Mouse (Mus musculus): ENCODE data around the gene Miox.

The Miox gene

DNA sequence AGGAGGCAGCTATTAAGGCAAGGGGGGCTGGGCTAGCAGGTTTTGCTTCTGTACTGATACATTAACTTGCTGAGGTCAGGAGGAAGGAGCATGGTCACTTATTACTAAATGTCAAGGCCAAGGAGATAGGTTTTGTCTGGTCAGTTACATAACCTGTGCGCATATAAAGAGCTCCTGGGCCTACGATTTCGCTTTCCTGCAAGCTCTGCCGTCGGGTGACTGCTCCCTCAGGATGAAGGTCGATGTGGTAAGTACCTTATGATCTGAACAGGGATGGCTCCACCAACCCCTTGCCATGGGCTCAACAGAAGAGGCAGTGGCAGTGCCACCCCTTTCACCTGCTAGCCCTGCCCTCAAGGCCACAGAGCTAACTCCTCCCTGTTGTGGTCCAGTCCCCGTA is at the start of gene Miox:
Gene Miox (plus strand): TSS at position 128 of the 400 bp plus-strand sequence.
- DNase-seq (ENCODE audit: low read depth), result no peak

DNA sequence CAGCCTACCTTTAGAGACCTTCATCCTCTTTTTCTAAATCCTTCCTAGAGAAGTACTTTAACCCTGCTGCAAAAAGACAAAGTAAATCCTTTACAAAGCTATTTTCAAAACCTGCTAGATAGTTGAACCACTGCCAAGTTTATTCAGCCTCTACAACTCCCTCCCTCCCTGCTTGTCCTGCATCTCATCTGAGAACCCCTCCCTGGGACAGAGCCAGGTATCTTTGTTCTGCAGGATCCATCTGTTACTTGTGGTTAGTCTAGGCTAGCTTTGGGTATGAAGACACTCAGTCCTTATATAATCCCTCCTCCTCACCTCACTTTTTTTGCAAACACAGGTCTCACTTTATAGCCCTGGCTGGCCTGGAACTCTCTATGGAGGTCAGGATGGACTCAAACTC is 49.2 kb upstream of the Miox start:
- DNase-seq (ENCODE audit: low read depth), result no peak

- no peak for DNase-seq (ENCODE audit: low read depth)
Measured at GRCm38 (mm10) chr15:89285478-89285877, 48.7 kb upstream of the Miox start.

GRCm38 (mm10) chr15:89286114-89286513 is 48.1 kb upstream of the Miox start:
- no peak for DNase-seq (ENCODE audit: low read depth)

DNA sequence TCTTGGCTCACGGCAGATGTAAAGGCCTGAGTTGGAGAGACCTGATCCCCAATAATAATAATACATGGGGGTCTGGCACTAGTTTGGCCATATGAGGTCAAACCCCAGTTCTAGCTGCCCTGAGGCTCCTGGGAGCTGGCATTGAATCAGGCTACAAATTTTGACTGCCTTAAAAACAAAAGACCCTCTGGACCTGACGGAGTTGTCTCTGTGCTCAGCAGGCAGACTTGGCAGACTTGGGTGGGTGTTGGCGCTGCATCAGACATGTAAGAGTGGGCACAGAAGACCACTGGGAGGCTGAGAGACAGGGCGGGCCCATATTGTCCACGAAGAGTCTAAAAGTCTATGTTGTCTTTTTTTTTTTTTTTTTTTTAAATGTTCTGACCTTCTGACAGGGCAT is 47.6 kb upstream of the Miox start:
- DNase-seq (ENCODE audit: low read depth), result no peak

GRCm38 (mm10) chr15:89288227-89288767 is 45.9 kb upstream of the Miox start:
- DNase-seq (ENCODE audit: low read depth), result no peak

- no peak for DNase-seq (ENCODE audit: low read depth)
Measured at GRCm38 (mm10) chr15:89289455-89289854, 44.7 kb upstream of the Miox start.

- DNase-seq (ENCODE audit: low read depth), result no peak
Measured at GRCm38 (mm10) chr15:89291521-89291920, 42.7 kb upstream of the Miox start.

GRCm38 (mm10) chr15:89292795-89293194 is 41.4 kb upstream of the Miox start:
- DNase-seq (ENCODE audit: low read depth), result no peak

GRCm38 (mm10) chr15:89293778-89294177 is 40.4 kb upstream of the Miox start:
- DNase-seq (ENCODE audit: low read depth), result no peak

GRCm38 (mm10) chr15:89295580-89296165 is 38.5 kb upstream of the Miox start:
- no peak for DNase-seq (ENCODE audit: low read depth)

DNA sequence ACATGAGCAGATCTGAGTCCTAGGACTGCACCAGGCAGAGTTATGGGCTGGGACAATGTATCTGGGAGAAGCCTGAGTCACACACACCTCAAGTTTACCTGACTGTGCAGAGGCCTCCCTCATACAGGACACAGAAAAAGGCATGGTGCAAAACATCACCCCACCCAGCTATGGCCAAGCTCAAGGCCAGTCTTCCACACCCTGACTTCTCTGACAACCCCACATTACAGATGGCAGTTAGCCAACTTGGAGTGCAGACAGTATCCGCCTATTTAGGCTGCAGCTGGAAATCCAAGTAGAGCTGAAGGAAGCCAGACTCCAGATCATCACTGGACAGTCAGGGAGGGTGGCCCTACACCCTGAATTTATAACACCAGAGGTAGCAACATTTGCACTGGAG is 37.7 kb upstream of the Miox start:
- DNase-seq (ENCODE audit: low read depth), result no peak

- DNase-seq (ENCODE audit: low read depth), result no peak
Measured at GRCm38 (mm10) chr15:89297695-89298094, 36.5 kb upstream of the Miox start.

DNA sequence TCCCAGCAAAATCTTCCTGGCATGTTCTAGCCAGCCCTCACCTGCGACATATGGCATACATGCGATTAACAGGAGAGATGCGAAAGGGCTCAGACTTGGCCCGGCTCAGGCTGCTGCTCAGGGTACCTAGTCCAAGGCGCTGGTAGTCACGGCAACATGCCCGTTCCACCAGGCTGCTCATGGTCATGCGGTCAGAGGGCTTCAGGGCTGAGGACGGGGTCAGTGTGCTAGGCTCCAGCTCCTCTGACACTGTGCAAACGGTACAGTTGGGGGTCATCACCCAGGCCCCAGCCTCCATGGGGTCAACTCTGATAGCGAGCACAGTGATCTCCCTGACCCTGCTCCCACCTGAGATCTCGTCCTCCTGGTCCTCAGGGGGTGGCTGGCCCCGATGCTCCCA is 34.0 kb upstream of the Miox start:
- no peak for DNase-seq (ENCODE audit: low read depth)

GRCm38 (mm10) chr15:89300600-89300999 is 33.6 kb upstream of the Miox start:
- DNase-seq (ENCODE audit: low read depth), result no peak

DNA sequence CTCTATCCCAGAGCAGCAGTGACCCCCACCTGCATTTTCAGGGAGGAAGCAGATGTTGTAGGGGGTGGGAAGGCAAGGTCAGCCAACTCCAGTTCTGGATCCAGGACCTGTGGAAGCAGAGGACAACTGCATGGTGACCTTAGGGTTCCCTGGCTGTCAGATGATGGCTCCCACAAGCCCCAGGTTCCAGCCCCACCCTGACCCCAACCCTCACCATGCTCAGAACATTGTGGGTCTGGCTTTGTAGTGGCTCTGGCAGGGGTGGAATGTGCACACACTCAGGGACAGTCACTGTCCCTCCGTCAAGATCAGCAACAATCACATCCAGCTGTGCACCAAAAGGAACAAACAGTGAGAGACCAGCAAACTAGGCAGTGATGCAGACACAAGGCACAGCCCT is 28.2 kb upstream of the Miox start:
- no peak for DNase-seq (ENCODE audit: low read depth)

- no peak for DNase-seq (ENCODE audit: low read depth)
Measured at GRCm38 (mm10) chr15:89307461-89307860, 26.7 kb upstream of the Miox start.

DNA sequence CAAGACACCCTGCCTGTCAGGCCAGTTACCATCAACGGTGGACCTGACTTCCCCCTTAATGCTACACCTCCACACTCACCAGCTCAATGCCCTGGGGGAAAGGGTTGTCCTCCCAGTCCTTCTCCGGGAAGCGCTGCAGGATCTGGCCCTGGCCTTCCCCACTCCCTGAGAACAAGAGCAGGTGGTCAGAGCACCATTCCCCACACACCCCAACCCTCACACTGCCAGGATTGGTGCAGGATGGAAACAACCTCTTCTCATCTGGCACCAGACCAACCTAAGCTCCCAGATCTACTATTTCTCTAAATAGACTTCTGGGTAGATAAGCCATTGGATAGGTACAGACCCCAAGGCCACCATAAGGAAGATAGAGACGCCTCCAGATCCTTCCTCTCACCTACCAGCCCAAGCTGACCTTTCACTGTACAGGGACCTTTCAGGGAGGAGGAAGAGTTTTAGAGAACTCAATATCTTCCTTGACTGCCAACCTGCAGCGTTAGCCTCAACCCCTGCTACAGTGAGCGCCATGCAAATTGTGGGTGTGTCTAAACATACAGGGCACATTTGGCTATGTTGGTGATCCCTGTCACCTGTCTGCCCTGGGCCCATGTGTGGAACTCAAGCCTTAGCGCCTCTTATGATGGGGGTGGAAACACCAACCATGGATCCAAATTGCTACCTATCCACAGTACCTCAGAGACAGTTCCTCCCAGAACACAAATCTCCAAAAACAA is 25.6 kb upstream of the Miox start:
- DNase-seq (ENCODE audit: low read depth), result no peak

DNA sequence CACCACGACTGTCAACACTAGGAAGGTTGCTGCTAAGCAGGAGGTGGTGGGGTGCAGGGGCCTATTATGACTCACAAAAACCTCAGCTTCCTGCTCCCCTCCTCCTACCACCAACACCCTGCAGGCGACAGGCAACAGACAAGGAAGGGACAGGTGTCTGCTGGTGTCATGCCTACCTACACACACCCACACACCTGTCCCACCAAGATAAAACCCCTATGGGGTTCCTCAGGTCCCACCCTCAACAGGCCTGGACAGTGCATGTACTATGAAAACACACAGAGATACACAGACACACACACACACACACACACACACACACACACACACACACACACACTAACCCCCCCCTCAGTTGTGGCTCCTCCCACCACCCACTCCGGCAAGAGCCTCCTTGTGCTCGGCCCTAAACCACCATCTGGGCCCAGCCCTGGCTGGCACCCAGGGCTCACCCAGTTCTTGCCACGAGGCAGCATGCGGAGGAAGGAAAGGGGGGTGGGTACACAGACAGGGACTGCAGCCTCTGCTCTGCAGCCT is 24.2 kb upstream of the Miox start:
- peak; percentile 37 for DNase-seq (ENCODE audit: low read depth)

DNA sequence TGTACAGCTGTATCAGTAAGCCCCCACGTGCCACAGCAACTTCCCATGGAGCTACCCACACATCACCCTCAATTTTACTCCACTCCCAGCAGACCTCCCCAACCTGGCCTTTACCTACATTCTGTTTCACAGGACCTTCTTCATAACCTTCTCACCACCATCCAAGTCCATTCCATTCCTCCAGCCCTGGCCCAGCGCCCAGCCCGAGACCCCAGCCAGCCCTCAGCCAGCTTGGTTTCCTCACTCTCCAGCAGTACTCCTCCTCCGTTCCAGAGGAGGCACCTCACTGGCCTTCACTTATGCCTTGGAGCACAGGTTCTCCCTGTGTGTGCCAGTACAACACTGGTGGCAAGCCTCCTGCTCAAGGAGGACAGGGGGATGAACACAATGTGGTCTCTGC is 20.8 kb upstream of the Miox start:
- no peak for DNase-seq (ENCODE audit: low read depth)

DNA sequence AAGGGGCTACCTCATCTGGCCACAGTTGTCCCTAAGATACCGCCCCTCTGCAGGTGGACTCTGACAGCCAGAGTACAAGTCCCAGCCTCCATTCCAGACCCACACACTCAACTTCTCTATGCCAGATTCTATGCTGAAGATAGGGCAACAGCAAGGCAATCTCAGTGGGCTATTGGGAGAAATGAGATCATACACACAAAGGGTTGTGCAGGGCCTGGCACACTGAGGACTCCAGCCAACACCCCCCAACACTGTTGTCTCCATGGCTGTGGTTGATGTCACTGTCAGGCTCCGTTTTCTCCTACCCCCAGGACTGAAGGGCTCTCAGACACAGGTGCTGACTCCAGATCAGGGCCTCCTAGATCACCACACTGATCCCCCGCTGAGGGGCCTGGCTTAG is 20.1 kb upstream of the Miox start:
- no peak for DNase-seq (ENCODE audit: low read depth)

DNA sequence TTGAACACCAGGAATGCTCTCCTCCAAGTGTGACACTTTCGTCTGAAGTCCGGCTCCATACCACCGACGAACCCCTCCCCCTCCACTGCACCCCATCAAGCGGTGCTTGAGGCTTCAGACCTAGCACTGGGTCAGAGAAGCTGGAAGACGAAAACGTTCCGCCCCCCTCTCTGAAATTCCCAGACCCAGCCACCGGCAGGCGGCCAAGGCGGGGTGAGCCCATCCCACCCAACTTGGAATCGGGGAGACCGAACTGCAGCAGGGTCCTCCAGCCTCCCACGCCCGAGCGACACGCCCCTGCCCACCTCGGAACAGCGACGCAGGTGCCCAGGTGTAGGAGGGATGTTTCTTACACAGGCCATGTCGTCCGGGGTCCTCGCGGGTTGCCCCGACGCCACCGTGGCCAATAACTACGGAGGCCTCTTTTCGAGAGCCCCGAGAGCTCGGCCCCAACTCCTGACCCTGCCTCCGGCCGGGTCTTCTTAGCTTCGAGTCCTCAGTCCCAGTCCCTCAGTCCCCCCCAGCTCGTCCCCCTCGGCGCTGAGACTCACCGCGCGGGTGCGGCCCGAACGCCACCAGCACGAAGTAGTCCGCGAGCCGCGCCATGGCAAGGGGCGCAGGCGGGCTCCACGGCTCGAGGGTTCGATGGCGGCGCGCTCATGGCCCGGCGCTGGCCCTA is 19.5 kb upstream of the Miox start:
- DNase-seq (ENCODE audit: low read depth), result no peak

GRCm38 (mm10) chr15:89315190-89315731 is 18.9 kb upstream of the Miox start, which contains the start of gene Sbf1:
Gene Sbf1 (minus strand): TSS chr15:89315311.
- DNase-seq (ENCODE audit: low read depth), result peak; percentile 92

Data from fibroblast of lung, adult 2 months (primary cell).